Mouse (Mus musculus): ENCODE data around the gene Atp10a.

Atp10a gene

DNA sequence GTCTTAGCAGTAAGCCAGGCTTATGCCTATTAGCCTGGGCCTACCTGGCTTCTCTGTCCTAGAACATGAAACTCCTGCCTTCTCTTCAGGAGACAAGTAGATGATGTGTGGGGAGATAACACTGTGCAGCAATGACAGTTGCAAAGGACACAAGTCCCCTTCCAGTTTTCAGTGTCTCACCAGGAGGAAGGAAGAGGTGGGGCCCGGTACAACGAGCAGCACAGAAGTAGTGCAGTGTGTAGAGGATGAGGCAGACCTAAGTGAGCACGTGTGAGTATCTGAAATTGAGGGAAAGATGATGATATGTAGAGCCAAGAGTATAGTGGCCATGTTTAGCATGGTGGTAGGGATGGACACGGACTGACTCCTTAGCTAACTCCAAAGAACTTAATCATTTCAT is 86.0 kb downstream of the Atp10a start:
- no peak for DNase-seq

DNA sequence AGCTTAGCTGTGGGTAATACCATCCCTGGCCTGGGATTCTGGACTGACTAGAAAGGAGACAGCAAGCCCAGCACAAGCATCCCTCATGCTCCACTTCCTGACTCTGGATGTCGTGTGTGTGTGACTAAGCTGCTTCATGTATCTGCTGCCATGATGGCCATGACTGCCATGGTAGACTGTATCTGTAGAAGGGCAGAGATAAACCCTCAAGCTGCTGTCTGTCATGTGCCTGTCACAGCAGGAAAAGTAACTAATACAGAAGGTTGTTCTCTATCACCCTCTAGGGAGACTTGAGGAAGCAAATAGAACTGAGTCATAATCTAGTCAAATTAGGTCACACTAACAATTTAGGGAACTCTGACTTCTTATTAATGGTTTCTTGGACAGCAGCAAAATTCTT is 86.7 kb downstream of the Atp10a start:
- DNase-seq = no peak

DNA sequence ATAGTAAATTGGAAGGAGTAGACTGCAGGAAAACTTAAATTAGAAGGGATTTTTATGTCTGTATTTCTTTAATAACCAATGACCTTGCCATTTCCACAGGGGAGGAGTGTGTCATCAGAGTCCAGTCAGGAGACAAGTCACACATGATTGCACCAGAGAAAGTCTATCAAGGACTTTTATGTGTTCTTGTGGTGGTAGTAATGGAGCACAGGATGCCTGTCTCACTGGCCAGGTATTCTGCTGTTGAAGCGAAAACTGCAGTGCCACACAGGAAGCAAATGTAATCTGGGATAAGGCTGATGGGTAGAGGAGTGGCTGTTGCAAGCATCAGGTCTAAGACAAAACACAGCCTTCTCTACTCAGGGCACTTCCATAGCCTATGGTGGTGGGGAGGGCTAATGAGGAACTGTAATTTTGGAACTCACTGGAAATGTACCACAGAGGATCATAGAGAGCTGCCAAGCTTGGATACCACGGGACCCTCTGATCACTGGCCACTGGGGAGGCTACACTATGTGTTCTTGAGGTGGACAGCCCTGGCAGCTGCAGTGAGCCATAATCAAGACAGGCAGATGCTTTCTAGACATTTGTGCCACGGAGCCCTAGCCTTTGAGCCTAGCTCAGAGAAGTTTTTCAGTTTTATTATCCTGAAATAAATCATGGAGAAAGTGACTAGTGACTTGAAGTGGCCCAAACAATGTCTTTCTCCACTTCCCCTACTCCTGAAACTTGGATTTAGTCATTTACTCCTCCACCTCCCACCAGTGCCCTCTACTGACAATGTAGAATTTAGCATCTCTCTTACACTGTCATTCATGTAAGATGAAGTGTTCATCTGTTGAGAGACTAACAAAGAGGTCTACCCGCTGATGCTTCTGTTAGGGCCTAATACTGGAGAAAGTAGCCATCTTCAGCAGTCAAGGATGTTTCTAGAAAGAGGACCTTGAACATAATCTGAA is 87.7 kb downstream of the Atp10a start:
- peak in 1 of 2 experiments; percentile 13 for DNase-seq

DNA sequence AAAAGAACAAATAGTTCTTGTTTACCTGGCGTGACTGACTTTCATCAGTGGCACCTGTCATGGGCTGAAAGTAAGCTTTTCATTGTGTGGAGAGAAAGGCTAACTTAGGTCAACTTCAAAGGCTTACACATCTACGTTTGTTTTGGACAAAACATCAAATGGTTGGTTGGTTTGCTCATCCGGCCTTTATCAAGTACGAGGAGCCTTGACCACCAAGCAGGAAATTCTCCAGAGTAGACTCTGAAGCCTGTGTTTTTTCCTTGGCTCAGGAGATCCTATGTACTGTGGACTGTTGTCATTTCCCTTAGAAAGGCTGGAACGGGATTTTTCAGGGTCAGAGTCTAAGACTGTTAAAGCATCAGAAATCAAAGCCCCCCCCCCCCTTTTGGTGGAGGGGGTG is 90.9 kb downstream of the Atp10a start:
- no peak for DNase-seq

DNA sequence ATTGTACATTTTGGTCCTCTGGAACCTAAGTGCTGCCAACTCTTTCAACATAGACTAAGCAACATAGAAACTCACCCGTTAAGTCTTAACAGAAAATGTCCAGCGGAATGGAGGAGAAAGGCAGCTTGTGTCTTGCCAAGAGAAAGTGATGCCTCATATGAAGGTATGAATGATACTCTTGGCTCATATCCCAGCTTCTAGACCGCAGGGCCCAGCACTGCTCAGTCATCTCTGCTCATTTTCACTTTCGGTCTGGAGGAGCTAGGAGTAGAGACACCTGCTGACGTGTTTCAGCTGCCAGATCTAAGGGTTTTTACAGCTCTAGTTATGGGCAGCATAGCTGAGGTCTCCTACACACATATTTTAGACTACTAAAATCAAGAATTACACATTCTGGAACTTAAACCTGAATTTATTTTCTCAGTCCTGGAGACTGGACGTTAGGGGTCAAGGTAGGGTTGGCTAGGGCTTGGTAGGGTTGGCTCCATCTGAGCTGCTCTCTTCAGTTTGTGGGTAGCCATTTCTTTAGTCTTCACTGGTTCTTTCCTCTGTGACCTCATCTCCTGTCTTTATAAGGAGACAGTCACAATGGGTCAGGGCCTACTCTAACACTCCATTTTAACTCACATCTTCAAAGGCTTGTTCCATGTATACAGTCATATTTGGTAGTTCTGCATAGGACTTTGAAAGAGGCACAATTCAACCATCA is 94.1 kb downstream of the Atp10a start:
- DNase-seq = peak; percentile 21 to 39

DNA sequence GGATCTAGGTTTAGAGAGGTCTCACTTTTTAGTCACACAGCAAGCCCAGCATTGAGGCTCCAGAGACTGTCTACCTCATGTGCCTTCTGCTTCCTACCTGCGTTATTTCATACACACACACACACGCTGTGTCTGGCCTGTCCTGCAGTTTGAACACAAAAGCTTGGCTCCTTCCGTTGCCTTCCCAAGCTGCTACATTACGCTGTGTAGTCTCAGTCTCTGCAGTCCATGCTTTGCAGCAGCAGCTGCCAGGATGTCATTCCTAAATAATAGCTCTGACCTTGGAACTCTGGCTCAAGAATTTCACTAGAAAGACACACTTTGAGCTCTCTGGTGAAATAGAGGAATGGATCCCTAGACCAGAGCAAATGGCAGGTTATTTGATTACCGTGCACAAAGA is 96.1 kb downstream of the Atp10a start:
- peak in 1 of 2 experiments; percentile 23 for DNase-seq

DNA sequence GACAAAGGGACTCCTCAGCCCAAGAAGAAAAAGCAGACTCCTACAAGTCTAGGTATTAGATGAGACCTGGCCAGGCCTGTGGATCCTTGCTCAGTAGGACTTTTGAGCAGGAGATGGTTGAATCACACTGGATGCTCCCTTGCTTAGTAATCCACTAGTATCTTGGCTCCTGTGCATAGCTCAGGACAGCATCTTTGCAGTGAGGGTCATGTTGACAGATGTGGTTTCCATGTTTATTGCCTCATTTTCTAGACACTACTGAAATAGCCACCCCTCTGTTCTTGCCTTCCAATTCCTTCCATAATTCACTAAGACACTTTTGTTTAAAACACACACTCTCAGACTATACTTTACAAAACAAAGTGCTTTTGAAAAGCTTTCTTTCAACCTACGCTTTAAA is 98.1 kb downstream of the Atp10a start:
- DNase-seq = no peak

DNA sequence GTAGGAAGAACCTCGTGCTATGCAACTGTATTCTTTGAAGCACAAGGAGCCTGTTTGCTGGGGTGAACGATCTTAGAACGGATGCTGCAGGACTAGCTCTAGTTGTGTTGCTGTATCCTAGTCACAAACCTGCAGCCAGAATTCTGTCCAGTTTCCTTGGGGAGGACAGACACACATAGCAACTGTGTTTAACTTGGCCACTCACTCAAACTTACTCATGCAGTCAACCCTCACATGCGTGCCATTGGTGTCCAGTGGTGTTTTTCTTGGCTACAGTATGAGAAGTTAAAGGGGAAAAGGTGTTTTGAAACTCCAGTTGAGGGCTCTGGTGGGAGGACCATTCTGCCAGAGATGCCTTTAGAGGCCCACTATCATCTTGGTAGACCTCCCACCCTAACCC is 98.6 kb downstream of the Atp10a start:
- no peak for DNase-seq

DNA sequence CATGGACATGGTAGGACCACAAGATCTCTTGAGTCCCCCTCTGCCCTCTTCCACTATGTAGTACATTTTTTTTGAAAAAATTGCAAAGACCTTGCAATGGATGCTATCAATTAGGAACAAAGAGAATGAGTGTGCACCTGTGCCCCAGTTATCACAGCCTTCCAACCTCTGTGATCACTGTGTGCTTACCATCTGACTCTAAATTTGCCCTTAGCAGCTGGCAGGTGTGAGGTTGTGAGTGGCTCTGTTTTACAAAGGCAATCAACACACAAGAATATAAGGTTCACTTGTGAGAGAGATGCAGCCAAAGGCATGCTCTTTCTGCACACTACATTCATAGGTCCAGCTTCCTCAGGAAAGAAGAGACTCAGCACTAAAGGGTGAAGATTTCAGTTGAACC is 99.1 kb downstream of the Atp10a start:
- DNase-seq = no peak

DNA sequence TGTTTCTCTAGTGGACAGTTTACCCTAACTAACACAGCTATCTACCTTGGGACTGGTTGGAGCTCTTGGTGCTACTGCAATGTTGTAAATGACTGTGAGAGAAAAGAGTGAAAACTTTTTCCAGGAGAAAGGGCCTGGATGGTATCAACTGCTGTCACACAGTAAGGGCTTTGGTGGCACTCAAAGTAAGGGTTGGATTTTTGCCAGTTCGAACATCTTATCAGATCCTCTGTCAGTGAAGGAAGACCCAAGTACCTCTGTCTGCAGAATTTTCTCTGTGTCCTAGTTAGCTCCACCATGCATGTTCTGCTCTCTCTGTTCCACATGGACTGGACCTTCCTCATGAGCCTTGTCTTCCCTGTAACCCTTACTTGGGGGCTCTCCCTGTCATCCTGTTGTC is 99.9 kb downstream of the Atp10a start:
- DNase-seq = no peak

DNA sequence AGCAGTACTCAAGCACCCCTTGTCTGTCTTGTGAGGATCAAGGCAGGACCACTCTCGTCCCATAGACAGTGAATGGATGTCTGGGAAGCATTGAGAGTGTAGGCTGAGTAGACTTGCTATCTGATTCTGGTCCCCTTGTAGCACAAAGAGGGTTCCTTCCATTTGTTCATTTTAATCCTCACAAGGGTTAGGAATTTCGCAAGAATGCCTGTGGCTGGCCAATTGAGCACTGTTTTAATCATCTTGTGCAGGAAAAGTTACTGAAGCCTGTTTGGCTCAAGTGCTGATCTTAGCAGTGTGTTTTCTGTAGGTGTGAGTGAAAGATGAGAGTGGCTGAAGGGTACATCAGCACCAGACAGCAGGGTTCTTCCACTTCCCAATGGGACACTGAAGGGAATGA is 101.4 kb downstream of the Atp10a start:
- DNase-seq = no peak

DNA sequence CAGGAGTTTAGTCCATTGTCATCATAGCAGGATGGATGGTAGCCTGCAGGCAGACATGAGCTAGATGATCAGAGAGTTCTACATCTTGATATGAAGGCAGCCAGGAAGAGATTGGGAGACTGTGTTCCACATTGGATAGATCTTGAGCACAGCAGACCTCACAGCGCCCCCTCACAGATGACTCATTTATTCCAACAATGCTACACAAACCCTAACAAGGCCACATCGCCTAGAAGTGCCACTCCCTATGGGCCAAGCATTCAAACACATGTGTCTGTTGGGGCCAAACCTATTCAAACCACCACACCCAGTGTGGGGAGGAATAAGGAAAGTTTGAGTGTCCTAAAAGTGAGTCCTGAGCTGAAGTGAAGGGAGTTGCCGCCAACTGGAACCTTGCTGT is 102.4 kb downstream of the Atp10a start:
- no peak for DNase-seq

DNA sequence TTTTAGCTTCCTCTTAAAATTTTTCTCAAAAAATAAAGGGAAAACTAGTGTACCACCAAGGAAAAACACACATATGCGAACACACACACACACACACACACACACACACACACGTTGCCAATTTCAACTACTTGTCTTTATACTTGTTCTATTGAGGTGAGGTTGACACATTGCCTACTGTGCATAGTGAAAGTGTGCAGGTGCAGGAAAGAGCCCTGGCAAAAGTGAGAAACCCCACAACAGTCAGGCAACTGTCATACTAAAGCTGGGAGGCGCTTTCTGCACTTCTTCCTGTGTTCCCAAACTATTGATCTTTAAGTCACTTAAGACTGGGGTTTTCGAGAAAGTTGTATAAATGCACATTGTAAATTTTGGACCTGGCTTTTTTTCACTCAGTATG is 103.3 kb downstream of the Atp10a start:
- no peak for DNase-seq

DNA sequence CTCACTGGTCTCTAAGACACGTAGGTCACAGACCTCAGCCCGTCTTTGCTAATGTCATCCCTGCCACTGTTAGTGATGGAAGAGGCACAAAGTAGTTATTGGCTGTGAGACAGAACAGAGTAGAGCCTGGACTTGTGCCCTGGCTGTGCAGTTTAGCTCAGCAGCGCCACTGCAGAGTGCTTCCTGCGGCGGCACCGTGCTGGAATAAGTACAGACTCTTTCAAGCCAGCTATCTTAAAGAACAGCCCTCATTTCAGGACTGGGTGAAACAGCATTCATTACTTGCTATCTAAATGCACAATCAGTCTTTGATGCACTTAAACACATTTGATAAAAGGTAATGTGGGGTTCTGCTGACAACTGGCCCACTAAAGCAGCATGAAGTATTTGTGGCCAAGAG is 111.3 kb downstream of the Atp10a start:
- peak; percentile 66 to 75 for DNase-seq

DNA sequence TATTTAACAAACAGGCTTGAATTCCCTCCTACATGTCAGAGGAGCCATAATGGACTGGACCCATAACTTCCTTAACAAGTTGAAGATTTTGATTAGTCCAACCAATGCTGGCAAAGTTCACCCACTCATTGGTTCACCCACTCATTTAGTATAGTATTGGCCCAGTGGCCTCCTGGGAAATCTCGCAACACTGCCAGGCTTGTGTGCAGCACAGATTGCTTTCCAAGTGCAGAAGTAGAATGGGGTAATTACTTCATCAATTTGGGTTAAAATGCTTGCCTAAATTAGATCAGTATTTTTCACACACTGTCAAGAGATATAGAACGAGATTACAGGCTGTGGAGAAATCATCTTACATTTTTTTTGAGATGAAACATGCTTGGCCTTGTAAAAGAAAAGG is 112.3 kb downstream of the Atp10a start:
- no peak for DNase-seq

DNA sequence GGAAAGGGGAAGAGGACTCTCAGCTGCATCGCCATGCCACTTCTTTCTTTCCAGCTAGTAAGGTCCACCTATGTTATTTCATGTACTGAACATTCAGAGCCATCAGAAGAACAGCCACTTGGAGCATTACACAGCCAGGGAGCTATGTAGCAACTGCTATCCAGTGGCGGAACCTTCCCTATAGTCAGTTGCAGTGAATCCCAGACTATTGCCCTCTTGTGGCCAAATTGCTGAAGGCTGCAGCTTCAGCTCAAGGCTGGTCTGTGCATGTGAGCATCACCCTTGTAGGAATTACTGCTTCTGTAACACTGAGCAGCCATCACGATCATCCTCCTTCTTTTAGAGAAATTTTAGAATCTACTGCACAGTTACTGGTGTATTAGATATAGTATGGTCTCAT is 114.3 kb downstream of the Atp10a start:
- DNase-seq = peak; percentile 59 to 60

DNA sequence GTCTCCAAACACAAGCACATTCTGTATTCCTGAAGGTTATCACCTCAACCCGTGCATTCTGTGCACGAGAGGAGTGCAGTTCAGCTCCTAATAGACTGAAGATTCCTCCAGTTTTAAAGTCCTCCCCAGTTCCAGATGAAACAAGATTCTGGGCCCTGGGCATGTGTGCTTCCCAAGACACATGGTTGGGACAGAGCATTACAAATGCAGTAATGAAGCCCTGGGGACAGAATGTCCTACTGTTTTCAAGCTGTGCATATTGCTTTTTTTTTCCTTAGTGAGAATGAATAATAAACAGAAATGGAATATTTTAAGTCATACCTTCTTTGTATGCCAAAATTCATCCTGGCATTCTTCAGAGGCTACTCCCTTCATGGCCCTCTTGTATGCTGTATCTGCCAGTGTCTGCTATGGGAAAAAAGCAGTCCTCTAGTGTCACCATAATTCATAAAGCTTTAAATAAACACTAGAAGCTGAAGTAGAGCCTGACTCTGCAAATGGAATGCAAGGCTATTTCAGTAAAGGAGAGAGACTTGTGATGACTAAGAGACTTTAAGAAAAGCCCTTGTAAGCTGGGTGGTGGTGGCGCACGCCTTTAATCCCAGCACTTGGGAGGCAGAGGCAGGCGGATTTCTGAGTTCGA is 116.2 kb downstream of the Atp10a start:
- no peak for DNase-seq

DNA sequence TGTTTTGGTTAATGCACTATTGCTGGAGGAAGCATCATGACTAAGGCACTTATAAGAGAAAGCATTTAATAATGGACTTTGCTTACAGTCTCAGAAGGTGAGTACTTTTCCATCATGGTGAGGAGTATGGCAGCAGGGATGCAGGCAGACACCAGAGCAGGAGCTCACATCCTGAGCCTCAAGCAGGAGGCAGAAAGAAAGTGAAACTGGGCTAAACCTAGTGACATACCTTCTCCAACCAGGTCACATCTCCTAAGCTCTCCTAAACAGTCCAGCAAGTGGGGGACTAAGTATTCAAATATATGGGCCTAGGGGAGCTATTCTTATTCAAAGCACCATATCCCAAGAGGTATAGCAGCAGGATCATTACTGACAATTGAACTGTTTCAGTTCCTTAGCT is 123.2 kb downstream of the Atp10a start:
- DNase-seq = no peak

DNA sequence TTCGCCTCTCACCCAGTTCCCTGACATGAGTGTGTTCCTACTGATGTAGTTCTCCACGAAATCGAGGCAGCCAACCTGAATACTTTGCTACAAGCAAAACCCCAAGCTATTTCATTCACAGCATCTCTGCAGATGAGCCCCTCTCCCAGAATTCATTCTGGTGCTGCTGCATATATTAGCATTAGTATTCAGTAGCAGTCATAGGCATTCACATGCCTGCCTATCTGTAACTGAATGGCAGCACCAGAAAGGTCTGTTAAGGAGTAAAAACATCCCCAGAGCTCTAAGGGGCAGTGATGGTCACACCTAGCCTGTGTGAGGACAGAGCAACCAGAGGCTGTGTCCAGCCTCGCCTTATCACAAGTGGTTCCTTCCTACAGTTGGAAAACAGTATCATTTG is 131.0 kb downstream of the Atp10a start:
- no peak for DNase-seq

DNA sequence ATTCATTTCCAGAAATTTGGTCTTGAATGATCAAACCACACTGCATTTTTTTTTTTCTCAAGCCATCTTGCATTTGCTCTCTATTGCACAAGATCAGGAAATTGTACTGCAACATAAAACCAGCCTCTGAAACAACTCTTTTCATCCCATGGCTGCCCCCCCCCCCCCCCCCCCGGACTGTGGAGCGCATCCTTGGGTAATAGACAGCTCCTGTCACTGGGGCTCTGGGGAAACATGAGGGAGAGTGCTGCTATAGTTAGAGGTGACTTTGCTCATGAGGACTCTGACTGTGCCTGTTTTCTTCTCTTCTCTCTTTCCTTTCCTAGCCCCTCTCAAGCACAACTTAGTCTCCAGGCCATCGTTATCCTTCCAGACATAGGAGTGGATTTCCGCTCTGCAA is 131.6 kb downstream of the Atp10a start:
- DNase-seq = no peak

DNA sequence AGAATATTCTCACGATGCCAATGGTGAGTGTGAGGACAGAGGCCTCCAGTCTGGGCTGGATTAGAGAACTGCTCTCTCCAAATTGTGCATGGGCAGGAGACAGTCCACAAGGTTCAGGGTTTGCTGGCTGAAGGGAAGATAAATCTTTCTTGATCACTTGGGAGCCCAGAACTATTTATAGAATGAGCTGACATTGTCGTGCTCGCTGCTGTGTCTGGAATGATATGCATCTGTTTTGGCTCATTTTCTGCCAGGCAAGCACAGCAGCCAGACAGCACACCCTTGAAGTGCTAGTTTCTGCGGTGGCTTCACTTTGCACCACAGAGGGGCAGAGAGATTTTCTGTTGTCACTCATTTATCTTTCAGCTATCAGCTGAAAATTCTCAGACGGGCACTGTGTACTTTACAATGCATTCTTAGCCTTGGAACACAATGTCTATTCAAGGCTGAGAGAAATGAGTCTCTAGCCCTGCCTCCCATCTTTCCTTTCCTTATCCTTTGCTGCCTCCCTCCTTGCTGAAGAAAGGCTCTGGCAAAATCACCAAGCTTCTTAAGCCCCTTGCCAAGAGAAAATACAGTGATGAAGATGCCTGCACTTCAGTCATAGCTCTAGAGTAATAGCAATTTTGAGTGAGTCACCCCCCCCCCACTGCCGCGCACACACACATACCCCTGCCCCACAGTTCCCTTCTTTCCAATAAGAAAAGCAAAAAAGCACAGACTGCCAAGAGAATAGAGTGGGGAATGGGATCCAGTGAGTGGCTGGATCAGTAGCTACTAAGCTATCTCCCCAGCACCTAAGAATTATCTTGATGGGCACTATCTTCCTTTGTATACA is 132.7 kb downstream of the Atp10a start:
- DNase-seq = no peak

DNA sequence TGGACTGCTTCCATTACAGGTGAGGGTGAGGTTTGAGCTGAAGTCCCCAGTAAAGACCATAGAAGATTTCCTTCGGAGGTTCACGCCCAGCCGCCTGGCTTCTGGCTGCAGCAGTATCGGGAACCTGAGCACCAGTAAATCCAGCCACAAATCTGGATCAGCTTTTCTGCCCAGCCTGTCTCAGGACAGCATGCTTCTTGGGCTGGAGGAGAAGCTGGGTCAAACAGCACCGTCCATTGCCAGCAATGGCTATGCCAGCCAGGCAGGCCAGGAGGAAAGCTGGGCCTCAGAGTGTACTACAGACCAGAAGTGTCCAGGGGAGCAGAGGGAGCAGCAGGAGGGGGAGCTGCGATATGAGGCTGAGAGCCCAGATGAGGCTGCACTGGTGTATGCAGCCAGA is 141.3 kb downstream of the Atp10a start:
- peak in 1 of 2 experiments; percentile 2 for DNase-seq

DNA sequence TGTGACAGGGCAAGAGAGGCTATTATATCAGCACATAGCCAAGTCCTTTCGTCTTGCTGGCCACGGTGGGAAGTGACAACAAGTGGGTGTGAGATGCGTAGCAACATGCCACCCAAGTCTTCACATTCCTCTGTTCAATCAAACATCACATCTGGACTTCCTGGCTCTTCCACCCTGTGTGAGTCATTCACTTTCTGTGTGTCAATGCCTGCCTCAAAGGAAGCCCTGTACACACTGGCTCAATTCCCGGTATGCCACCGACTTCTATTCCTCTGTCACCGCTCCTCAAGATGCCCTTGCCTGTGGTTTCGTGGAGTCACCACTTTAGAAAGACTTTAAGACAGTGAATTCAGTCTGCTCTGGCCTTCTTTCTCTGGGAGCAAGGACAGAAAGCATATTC is 144.9 kb downstream of the Atp10a start:
- DNase-seq = no peak
